Mouse (Mus musculus) small intestine, adult 2 months (tissue): ENCODE measurements around the gene Gcnt7.

ENCODE experiments used
- CTCF ChIP-seq: fragments of 200-500 bp; IDR thresholded peaks from 2 replicates; pipeline ENCODE4 v1.5.1; 2012; ENCODE audit warnings: low read depth, mild to moderate bottlenecking, control low read depth, inconsistent platforms, low read length, moderate library complexity, mixed read lengths; ENCODE audit not compliant: insufficient replicate concordance, insufficient read length; ENCODE audit errors: extremely low read depth
- POLR2A ChIP-seq: fragments of 200-500 bp; IDR thresholded peaks from 2 replicates; pipeline ENCODE4 v1.6.1; 2012; ENCODE audit warnings: low read depth, mild to moderate bottlenecking, control low read depth, inconsistent platforms, low read length, moderate library complexity

DNA sequence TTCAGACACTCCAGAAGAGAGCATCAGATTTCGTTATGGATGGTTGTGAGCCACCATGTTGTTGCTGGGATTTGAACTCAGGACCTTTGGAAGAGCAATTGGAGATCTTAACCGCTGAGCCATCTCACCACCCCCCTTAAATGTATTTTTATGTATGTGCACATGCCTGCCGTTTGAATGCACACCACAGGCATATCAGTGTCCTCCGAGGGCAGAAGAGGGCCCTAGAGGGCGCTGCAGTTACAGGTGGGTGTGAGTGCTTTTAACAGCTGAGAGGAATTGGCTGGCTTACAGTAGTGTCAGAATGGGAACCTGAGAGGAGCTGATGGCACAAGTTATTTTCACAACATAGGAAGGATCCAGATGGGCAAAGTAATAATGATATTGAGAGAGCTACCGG is 16.6 kb upstream of the Gcnt7 start:
- no peak for TF ChIP-seq POLR2A
- TF ChIP-seq CTCF, result peak; percentile 41; the same call in 1 of the 2 replicates
